Mouse (Mus musculus) midbrain, embryonic 12.5 days (tissue): ENCODE measurements around the gene Chrne. TPM values are rescaled to one million over a fixed set of nuclear protein-coding genes. Genes with fewer than 3 reads are reported as not detected.

Experiments used
- ATAC-seq: fragments of 200-750 bp; cut with Nextera tagmentation; 2 replicates; pipeline ENCODE4 v1.8.0; 2017; ENCODE audit warnings: low read depth, moderate TSS enrichment, moderate library complexity; ENCODE audit not compliant: low FRiP score
- H3K27ac ChIP-seq: fragments of 300-500 bp; sonication (generic); replicated peaks from 2 replicates; pipeline ENCODE4 v1.5.1; 2016; ENCODE audit warnings: mild to moderate bottlenecking
- H3K27me3 ChIP-seq: fragments of 300-500 bp; sonication (generic); 2 replicates; pipeline ENCODE4 v1.6.1; 2016; ENCODE audit warnings: mild to moderate bottlenecking
- H3K36me3 ChIP-seq: fragments of 300-500 bp; sonication (generic); 2 replicates; pipeline ENCODE4 v1.6.1; 2016
- H3K4me1 ChIP-seq: fragments of 300-500 bp; sonication (generic); 2 replicates; pipeline ENCODE4 v1.6.1; 2016
- H3K4me2 ChIP-seq: fragments of 300-500 bp; sonication (generic); replicated peaks from 2 replicates; pipeline ENCODE4 v1.6.1; 2016; ENCODE audit warnings: mild to moderate bottlenecking, moderate library complexity
- H3K4me3 ChIP-seq: fragments of 300-500 bp; sonication (generic); 2 replicates; pipeline ENCODE4 v1.5.1; 2016; ENCODE audit warnings: mild to moderate bottlenecking
- H3K9ac ChIP-seq: fragments of 300-500 bp; sonication (generic); replicated peaks from 2 replicates; pipeline ENCODE4 v1.6.1; 2016; ENCODE audit warnings: mild to moderate bottlenecking, moderate library complexity
- H3K9me3 ChIP-seq: fragments of 300-500 bp; sonication (generic); 2 replicates; pipeline ENCODE4 v1.6.1; 2016; ENCODE audit warnings: mild to moderate bottlenecking
- WGBS: fragments of 180-500 bp; shearing (Covaris S2); methylation state at CpG from one replicate; pipeline ENCODE4 v1.1.7; 2016; 5-methylcytosine and 5-hydroxymethylcytosine counted together
- polyA plus RNA-seq: library from polyadenylated mRNA; unstranded; fragments of >200 nt; fragmentation: Nextera tagmentation; extraction: Ambion mirVana; gene quantifications from 2 replicates; pipeline ENCODE4 v1.2.1, GENCODE M21; 2016

The Chrne gene
- polyA plus RNA-seq, 1 experiment from 2014 or later: 0.32 TPM

DNA sequence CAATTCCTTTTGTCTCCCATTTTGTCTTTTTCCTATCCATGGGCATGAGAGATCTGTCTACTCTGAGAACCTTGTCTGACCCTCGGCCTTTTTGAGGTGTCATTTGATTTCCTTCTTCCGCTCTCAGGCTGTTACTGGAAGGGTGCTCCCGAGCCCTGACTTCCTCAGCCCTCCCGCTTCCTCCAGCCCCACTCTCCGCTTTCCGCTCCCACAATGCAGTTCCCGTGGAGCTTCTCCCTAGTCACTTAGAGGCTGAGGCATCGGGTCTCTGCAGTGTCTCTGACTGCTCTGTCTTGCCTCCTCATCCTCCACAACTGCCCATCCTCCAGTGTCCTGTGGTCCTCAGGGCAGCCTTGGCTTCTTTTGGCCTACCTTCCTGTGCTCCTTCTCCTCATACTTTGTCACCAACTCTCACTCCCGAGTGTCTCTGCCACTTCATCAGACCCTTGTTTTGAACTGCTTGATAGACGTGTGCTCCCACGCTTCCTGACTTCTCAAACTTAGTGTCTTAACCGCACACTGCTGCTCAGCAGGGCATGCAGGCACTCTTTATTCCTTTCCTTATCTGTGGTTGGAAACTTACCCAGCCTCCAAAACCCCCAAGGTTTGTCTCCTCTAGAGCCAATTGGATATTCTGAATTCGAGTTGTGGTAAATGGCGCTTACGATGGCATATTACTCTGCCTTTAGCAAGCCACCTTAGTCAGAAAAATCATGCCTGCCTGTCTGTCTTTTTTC lies 24.6 kb downstream of the Chrne start:
- Histone ChIP-seq H3K9ac (no peak overlapping the region), H3K9me3 (no peaks in the 10 kb centered on the region), H3K4me1 (peaks cover 11% of the 10 kb centered on the region), H3K27ac (no peak overlapping the region), H3K36me3 (peaks cover 25% of the 10 kb centered on the region), H3K4me2 (no peak overlapping the region), H3K4me3 (no peak overlapping the region), H3K27me3 (no peaks in the 10 kb centered on the region)
- ATAC-seq: no peak
- 86% methylated on average over 15 of the region's 15 CpGs for WGBS

DNA sequence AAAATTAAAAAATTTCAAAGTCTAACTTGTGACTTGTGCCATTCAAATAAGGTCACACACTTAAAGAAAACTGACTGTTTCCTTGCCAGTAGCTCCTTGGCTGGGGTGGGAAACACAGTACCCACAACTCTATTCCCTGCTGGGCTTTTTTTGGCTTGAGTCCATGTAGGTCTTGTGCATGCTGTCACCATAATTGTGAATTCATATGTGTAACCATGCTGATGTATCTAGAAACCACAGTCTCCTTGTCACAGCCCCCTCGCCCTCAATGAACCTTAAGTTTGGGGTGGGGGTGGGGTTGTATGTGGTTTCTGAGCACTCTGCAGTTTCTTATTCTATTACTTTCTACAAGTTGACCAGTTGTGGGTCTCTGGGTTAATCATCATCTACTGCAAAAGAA lies 27.3 kb downstream of the Chrne start:
- Histone ChIP-seq H3K4me1 (peaks cover 7% of the 10 kb centered on the region), H3K4me3 (no peak overlapping the region), H3K36me3 (no peaks in the 10 kb centered on the region), H3K9ac (no peak overlapping the region), H3K9me3 (no peaks in the 10 kb centered on the region), H3K4me2 (no peak overlapping the region), H3K27ac (no peak overlapping the region), H3K27me3 (no peaks in the 10 kb centered on the region)
- WGBS: 95% methylated on average over 1 of the region's 1 CpGs
- no peak for ATAC-seq

DNA sequence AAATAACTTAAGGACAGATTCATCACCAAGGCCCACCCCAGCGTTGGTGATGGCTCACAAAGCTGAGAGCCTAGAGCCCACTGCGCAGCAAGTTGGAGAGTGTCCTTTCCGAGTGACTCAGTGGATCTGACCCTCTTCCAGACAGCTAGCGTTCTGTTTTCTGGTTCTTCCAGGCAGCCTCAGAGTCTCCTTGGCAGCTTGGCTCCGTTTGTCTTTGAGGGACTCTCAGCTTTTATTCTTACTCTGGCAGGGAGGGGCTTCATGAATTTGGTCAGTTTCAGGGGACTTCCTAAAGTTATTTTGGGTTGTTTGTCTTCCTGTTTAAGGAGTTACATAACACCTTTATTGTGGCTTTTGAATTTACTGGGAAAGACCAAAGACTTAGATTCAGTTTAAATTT lies 32.1 kb downstream of the Chrne start:
- Histone ChIP-seq H3K9ac (no peak overlapping the region), H3K36me3 (no peaks in the 10 kb centered on the region), H3K4me2 (no peak overlapping the region), H3K27me3 (no peaks in the 10 kb centered on the region), H3K4me1 (peaks cover 21% of the 10 kb centered on the region; the same call in 1 of the 2 replicates), H3K9me3 (no peaks in the 10 kb centered on the region), H3K4me3 (no peak overlapping the region), H3K27ac (no peak overlapping the region)
- no peak for ATAC-seq
- 82% methylated on average over 5 of the region's 5 CpGs for WGBS

DNA sequence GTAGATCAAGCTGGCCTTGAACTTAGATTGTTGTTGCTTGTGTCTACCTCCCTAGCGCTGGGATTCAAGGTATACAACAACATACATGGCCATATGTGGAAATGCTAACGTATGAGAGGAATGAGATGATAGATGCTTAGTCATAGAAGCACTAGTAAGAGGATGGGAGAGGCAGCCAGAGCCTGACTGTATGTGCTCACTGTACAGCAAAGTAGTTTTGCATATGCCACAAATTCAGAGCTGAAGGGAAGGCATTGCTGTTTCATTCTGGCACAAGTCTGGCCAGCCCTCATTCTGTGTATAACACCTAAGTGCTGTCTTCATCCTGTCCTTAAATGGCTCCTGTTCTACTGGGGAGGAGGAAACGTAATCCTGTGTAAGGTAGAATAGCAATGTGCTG lies 32.8 kb downstream of the Chrne start:
- H3K4me1 ChIP-seq: peaks cover 21% of the 10 kb centered on the region; the same call in 1 of the 2 replicates
- no peaks in the 10 kb centered on the region for H3K9me3 ChIP-seq
- no peak overlapping the region for H3K4me2 ChIP-seq
- no peak for ATAC-seq
- no peaks in the 10 kb centered on the region for H3K27me3 ChIP-seq
- 91% methylated on average over 3 of the region's 3 CpGs for WGBS
- H3K4me3 ChIP-seq: no peak overlapping the region
- no peak overlapping the region for H3K9ac ChIP-seq
- H3K36me3 ChIP-seq: no peaks in the 10 kb centered on the region
- H3K27ac ChIP-seq: no peak overlapping the region

DNA sequence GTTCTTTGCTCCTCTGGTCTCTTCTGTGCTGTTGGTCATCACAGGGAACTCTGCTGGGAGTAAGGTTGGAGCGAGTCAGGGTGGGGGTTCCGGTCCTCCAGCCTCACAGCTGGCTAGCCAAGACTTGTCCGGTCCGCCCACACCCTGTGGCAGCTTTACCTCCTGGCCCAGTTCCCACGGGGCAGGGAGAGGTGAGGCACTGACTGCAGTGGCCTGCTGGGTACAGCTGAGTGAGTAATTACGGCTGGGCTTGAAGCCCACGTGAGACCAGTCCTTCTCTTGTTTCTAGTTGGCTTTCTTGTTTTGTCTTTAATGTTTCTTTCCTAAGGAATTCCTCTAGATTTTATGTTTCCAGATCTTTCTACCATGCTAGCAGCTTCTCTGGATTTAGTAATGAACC lies 33.6 kb downstream of the Chrne start:
- ATAC-seq: no peak
- 64% methylated on average over 7 of the region's 7 CpGs for WGBS
- peaks cover 24% of the 10 kb centered on the region for H3K4me1 ChIP-seq
- H3K9ac ChIP-seq: no peak overlapping the region
- H3K27ac ChIP-seq: no peak overlapping the region
- no peaks in the 10 kb centered on the region for H3K36me3 ChIP-seq
- H3K27me3 ChIP-seq: no peaks in the 10 kb centered on the region
- H3K4me3 ChIP-seq: no peak overlapping the region
- H3K4me2 ChIP-seq: no peak overlapping the region
- H3K9me3 ChIP-seq: no peaks in the 10 kb centered on the region

DNA sequence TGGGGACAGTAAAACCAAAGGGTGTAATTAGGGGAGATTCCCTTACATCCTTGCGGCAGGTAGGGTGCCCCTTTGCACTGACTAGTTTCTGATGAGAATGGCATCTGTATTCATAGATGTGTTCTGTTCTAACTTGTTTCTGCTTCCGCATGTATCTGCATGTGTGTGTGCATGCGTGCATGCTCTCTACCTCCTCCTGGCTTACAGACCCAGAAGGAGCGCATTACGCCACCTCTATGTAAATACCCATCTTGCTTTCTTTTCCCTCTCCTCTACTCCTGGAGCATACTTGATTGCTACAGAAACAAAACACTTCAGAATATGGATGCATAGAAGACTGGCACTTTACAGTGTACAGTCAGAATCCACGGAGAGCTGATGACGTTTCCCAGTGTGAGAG lies 35.2 kb downstream of the Chrne start:
- Histone ChIP-seq H3K4me2 (no peak overlapping the region), H3K4me1 (peaks cover 34% of the 10 kb centered on the region), H3K27me3 (no peaks in the 10 kb centered on the region), H3K9me3 (no peaks in the 10 kb centered on the region), H3K27ac (no peak overlapping the region), H3K4me3 (no peak overlapping the region), H3K36me3 (no peaks in the 10 kb centered on the region), H3K9ac (no peak overlapping the region)
- no peak for ATAC-seq
- 93% methylated on average over 7 of the region's 7 CpGs for WGBS

DNA sequence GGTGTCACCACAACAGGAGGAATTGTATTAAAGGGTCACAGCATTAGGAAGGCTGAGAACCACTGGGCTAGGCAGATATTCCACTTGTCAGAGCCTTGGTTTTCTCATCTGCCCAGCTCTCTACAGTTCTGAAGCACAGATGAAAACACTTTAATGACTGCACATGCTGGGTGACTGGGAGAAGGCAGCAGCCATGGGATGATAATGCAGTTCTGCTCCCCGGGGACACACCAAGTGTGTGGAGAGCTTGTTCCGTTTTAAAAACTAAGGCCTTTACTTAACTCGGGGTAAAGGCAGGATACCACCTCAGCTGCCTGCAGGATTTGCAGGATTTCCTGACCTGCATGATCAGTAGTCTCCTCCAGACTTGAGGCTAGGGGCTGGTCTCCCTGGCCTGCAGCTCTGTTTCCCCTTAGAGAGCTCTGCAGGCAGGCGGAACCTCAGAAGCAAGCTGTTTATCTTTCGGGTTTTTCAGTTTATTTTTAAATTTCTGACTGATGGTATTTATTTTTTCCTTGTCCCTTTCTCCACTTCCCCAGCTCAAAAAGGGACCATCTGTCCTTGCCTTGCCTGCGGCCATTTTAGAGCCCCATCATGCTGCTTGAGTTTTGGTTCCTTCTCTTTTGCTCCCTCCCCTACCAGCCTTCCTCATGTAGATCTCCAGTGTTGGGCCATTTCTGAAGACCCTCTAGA lies 35.8 kb downstream of the Chrne start:
- H3K4me1 ChIP-seq: peaks cover 40% of the 10 kb centered on the region
- no peak overlapping the region for H3K9ac ChIP-seq
- H3K4me3 ChIP-seq: no peak overlapping the region
- no peaks in the 10 kb centered on the region for H3K36me3 ChIP-seq
- H3K9me3 ChIP-seq: no peaks in the 10 kb centered on the region
- H3K4me2 ChIP-seq: no peak overlapping the region
- WGBS: 78% methylated on average over 6 of the region's 6 CpGs
- no peak for ATAC-seq
- H3K27ac ChIP-seq: no peak overlapping the region
- H3K27me3 ChIP-seq: no peaks in the 10 kb centered on the region

DNA sequence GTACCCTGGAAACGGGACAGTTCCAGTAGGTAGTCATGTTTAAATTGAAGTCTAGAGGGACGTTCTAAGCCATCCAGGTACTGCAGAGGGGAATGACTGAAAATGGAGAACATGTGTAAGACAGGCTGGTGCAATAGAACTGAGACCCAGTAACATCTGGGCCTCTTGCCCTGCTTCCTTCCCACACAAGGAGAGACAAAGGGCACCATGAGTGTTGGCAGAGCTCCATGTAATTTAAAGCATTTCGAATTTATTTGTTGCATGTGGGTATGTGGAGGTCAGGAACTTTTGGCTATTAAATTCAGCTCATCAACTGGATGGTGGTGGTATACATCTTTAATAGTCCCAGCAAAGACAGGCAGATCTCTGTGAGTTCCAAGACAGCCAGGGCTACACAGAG lies 36.8 kb downstream of the Chrne start:
- peaks cover 50% of the 10 kb centered on the region for H3K4me1 ChIP-seq
- H3K9ac ChIP-seq: no peak overlapping the region
- no peak overlapping the region for H3K27ac ChIP-seq
- no peak overlapping the region for H3K4me3 ChIP-seq
- WGBS: 84% methylated on average over 3 of the region's 3 CpGs
- no peak for ATAC-seq
- H3K4me2 ChIP-seq: no peak overlapping the region
- H3K9me3 ChIP-seq: no peaks in the 10 kb centered on the region
- no peaks in the 10 kb centered on the region for H3K27me3 ChIP-seq
- no peaks in the 10 kb centered on the region for H3K36me3 ChIP-seq

DNA sequence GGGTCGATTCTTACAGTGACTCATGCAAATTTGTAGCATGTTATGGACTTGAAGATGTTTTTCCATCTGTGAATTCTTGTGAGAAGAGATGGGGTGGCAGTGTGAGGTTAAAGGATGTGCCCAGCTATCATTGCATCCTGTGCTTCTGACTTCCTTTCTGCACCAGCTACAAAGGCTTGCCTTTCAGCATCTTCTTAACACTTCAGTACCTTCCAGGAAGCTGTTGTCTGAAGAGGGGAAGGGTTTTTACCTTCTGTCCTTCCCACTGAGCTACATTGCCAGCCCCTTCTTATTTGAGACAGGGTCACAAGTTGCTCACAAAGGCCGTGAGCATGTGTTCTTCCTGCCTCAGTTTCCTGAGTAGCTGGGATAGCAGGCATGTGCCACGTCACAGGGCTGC lies 38.1 kb downstream of the Chrne start:
- Histone ChIP-seq H3K27me3 (no peaks in the 10 kb centered on the region), H3K27ac (no peak overlapping the region), H3K9me3 (no peaks in the 10 kb centered on the region), H3K4me2 (no peak overlapping the region), H3K4me1 (peaks cover 54% of the 10 kb centered on the region), H3K4me3 (no peak overlapping the region), H3K9ac (no peak overlapping the region), H3K36me3 (no peaks in the 10 kb centered on the region)
- WGBS: 83% methylated on average over 3 of the region's 3 CpGs
- no peak for ATAC-seq

DNA sequence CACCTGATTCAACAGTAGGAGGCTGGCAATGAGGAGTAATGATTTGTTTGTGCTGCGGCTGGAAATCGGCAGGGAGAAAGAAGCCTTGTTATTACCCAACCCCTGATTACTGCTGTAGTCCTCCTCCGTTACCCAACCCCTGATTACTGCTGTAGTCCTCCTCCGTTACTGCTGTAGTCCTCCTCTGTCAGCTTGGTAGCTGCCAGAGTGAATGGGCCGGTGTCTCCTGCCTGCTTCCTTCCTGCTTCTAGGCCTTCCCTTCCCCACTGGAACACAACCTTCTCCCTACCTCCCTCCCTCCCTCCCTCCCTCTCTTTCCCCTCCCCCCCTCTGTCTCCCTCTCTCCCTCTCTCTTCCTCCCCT lies 38.7 kb downstream of the Chrne start:
- 77% methylated on average over 5 of the region's 5 CpGs for WGBS
- no peak overlapping the region for H3K4me3 ChIP-seq
- no peaks in the 10 kb centered on the region for H3K27me3 ChIP-seq
- no peak overlapping the region for H3K4me2 ChIP-seq
- no peak overlapping the region for H3K27ac ChIP-seq
- no peak for ATAC-seq
- H3K36me3 ChIP-seq: no peaks in the 10 kb centered on the region
- no peak overlapping the region for H3K9ac ChIP-seq
- H3K4me1 ChIP-seq: peaks cover 51% of the 10 kb centered on the region
- H3K9me3 ChIP-seq: no peaks in the 10 kb centered on the region

DNA sequence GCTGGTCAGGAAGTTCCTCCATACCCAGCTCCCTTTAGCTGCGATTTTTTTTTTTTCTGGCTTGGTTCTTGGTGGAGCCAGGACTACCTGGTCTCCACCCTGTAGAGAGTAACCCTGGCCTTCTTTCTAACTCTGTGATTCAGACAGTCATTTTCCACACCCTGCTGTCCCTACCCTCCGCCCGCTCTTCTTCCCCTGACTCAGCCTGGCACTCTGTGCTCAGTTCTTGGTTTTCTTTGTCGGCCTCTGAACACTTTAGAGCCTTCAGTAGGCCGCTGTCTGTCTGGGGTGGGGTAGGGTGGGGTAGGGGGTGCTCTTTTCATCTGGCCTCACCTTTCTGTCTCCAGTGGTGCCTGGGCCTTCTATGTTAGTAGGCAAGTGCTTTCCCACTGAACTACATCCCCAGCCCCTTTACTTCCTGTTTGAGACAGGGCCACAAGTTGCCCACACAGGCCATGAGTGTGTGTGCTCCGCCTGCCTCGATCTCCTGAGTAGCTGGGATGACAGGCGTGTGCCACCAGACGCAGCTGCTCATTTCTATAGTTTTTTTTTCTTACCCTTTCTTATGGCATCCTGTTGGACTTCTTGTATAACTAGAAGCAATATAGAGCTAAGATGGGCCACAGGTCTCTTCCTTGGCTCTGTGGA lies 39.2 kb downstream of the Chrne start:
- no peak overlapping the region for H3K4me2 ChIP-seq
- H3K9ac ChIP-seq: no peak overlapping the region
- 88% methylated on average over 9 of the region's 9 CpGs for WGBS
- H3K4me3 ChIP-seq: no peak overlapping the region
- H3K4me1 ChIP-seq: peaks cover 46% of the 10 kb centered on the region
- no peaks in the 10 kb centered on the region for H3K27me3 ChIP-seq
- no peak for ATAC-seq
- no peak overlapping the region for H3K27ac ChIP-seq
- H3K9me3 ChIP-seq: no peaks in the 10 kb centered on the region
- H3K36me3 ChIP-seq: no peaks in the 10 kb centered on the region

DNA sequence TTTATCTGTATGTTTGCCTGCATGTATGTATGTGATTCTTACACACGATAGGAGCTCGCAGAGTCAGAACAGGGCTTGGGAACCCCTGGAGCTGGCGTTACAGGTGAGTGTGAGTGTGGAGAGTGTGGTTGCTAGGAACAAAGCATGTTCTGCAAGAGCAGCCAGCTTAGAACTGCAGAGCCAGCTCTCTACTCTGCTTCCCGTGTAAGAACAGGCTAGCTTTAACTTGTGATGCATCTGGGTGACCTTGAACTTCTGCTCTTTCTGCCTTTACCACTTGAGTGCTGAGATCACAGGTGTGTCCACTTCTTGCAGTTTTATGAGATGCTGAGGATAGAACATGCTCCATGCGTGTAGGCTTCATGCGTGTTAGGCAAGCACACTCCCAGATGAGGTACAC lies 40.1 kb downstream of the Chrne start:
- Histone ChIP-seq H3K27ac (no peak overlapping the region), H3K36me3 (no peaks in the 10 kb centered on the region), H3K9me3 (no peaks in the 10 kb centered on the region), H3K27me3 (no peaks in the 10 kb centered on the region), H3K4me2 (no peak overlapping the region), H3K9ac (no peak overlapping the region), H3K4me3 (no peak overlapping the region), H3K4me1 (peaks cover 44% of the 10 kb centered on the region)
- no peak for ATAC-seq
- WGBS: 93% methylated on average over 6 of the region's 6 CpGs
